Comparison of ENCODE assay signal across 16 mouse cellular contexts in the genomic region with DNA sequence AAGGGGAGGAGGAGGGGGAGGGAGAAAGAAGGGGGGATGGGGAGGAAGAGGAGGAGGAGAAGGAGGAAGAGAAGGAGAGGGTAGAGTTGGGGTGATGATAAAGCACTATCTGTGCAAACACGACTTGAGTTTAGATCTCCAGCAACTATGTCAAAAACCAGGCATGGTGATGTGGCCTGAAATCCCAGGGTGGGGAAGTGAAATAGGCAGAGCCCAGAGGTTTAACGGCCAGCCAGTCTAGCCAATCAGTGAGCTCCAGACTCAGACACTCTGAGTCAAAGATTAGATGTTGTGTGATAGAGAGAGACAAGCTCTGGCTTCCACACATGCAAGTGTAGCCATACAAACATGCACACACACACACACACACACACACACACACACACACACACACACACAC.
"Had no signal": no experiment of that assay in that cellular context is flagged by ENCODE, and none has a peak within 500 bp of the region (broad histone marks: within the 10 kb centered on the region; RNA-seq: fewer than 3 reads in every experiment).

No protein-coding gene starts in this region.

- H3K36me3 ChIP-seq: neural tube, embryonic 13.5 days; neural tube, embryonic 15.5 days; stomach, embryonic 15.5 days had no signal

- DNase-seq: retina, postnatal 1 day; right cerebral cortex, adult 18-20 months; right cerebral cortex, postnatal 14 days; right cerebral cortex, postnatal 25 days; right cerebral cortex, postnatal 4 days; spleen, adult 18-20 months; thymus, adult 18-20 months; thymus, adult 2 months; thymus, postnatal 14 days; thymus, postnatal 25 days; thymus, postnatal 36 days; thymus, postnatal 4 days had no signal

- H3K9me3 ChIP-seq: neural tube, embryonic 13.5 days; neural tube, embryonic 15.5 days; stomach, embryonic 15.5 days had no signal

- H3K27ac ChIP-seq: neural tube, embryonic 13.5 days; neural tube, embryonic 15.5 days; stomach, embryonic 15.5 days; stomach, postnatal 0 days had no signal

- H3K4me3 ChIP-seq: neural tube, embryonic 13.5 days; neural tube, embryonic 15.5 days; stomach, embryonic 15.5 days had no signal

- H3K4me1 ChIP-seq: stomach, embryonic 15.5 days had no signal

- H3K9ac ChIP-seq: neural tube, embryonic 13.5 days; neural tube, embryonic 15.5 days; stomach, embryonic 15.5 days had no signal
